Mouse (Mus musculus): ENCODE measurements around the gene Icam2.

DNA sequence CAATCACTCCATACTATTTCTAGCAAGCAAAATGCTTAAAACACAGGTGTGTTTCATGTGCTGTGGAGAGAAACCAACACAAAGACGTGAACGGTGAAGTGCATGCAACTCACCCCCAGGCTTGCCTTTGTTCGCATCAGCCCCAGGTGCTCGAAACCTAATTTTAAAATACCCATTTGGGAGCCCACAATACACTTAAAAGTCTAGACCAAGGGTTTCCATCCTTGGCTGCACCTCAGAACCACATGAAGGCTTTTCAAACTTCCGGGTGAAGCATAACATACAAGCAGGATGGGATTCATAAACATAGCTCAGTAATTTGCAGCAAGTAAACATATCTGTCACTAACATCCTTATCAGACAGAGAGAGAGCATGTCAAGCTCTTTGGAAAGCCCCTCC, 42.5 kb upstream of the Icam2 start:
- no peak for TF ChIP-seq CTCF (IDR thresholded peaks at IDR 0.05; ENCODE audit: borderline replicate concordance, insufficient read depth, low read depth, low read length)
- TF ChIP-seq POLR2A (IDR thresholded peaks at IDR 0.05; ENCODE audit: borderline replicate concordance, insufficient read depth, low read length): no peak

Measured in cerebellum, adult 2 months (tissue).